Mouse (Mus musculus) embryonic stem cell, embryonic (primary cell): ENCODE measurements around the gene Zfp932.
"Not testable (repeated sequence)": the region's sequence is repeated elsewhere in the genome, so short reads cannot be mapped to it uniquely, and the experiment has no call there.

Experiments
- CTCF ChIA-PET, 4 experiments: fragments of 300-600 bp in 2 of 4; fragments of 350-600 bp in 2 of 4; sonication (Branson Sonifier 250); formaldehyde crosslinking; loops; one replicate each; lab custom pipeline; 2022; ENCODE audit warnings: inconsistent platforms in 2 of 4; lab: Charles Lee
- POLR2A ChIA-PET, 4 experiments: fragments of 300-600 bp in 2 of 4; fragments of 350-600 bp in 2 of 4; sonication (Branson Sonifier 250); formaldehyde crosslinking; loops; one replicate each; lab custom pipeline; 2022; ENCODE audit warnings: antibody characterized with exemption in 4 of 4, inconsistent platforms in 1 of 4; lab: Charles Lee

The Zfp932 gene

DNA sequence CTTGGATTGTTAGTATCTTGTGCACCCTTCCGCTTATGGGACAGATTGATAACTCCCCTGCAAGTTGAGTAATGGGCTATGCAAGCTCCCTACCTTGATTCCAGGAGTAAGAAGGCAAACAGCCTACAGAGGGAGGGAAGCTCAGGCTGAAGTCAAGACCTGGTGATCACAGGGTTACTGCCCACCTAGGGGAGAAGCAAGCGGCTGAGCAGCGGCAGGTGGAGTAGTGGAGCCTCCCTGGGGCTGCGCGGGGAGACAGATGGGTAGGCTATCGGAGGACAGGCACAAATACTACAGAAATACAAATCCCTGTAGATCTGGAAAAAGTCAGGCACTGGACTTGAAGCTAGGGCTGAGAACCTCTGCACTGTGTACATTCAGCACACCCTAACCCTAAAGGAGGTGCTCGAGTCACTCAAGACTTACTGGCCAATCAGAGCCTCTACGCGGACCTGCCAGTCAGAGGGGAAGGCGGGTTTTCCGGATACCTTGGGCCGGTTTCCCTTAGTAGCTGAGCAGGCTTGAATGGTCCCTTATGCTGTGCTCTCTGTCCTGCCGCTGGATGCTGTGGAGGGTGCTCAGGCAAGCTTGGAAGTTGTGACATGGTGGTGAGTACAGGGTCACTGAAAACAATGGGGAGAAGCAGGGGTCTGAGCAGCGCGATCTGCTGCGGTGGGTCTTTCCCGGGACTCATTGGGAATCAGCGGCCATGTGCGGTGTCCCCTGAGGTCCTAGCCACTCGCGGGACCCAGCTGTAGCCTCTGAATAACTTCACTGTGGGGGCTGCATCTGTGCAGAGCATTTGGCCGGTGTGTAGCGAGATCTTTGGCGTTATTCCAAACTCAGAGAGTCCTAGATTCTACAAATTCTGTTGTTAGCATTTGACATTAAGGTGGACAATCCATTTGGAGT, at the start of gene Zfp932:
Gene Zfp932, plus strand, starts transcription at position 496 of the 912 bp plus-strand sequence.
- CTCF ChIA-PET: interaction anchor here in 1 of 4 experiments (1.0 kb wide), 1 partner anchor 130 kb away, joined by 3 read pairs; no protein-coding TSS in a partner anchor

GRCm38 (mm10) chr5:109950281-109950680, 46.0 kb upstream of the Zfp932 start:
- ChIA-PET CTCF (no interaction called here), POLR2A (no interaction called here)

More for the DNA sequence above, at the start of gene Zfp932:
- POLR2A ChIA-PET: interaction anchor here in 3 of 4 experiments (0.6 to 2.9 kb wide), 18 partner anchors 9 to 447 kb away, joined by 3 to 38 read pairs (median 4); partner anchors contain the start of genes Ankle2 (in 1 of the 3) and Gm15446 (in 1 of the 3)

GRCm38 (mm10) chr5:109980743-109981142, 15.6 kb upstream of the Zfp932 start:
- ChIA-PET POLR2A (interaction anchor here in 2 of 4 experiments (0.8 to 1.2 kb wide), 3 partner anchors 12 to 288 kb away, joined by 3 to 11 read pairs (median 4); no protein-coding TSS in a partner anchor), CTCF (interaction anchor here in 2 of 4 experiments (0.6 kb wide), 2 partner anchors 72 to 105 kb away, joined by 3 to 8 read pairs; no protein-coding TSS in a partner anchor)

GRCm38 (mm10) chr5:109995461-109995860, 860 bp upstream of the Zfp932 start:
- CTCF ChIA-PET: not testable (repeated sequence)

DNA sequence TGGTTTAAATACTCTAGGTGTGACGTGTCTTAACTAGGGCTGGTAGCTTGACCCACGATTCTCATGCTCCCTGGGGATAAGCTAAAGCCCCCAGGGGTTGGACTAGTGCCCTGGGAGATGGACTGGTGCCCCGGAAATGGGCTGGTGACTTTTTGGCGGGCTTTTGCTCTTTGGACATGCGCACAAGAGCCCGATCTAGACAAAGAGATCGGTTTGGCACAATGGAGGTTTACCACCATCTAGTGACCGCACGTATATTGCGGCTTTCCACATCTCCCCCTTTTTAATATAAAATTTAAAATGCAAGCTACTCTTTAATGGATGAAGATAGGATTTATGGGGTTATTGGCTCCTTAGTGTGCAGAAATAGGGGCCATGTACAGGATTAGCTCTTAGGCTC, 19.5 kb downstream of the Zfp932 start:
- POLR2A ChIA-PET: not testable (repeated sequence)

More at GRCm38 (mm10) chr5:109995461-109995860, 860 bp upstream of the Zfp932 start:
- POLR2A ChIA-PET: interaction anchor here in 3 of 4 experiments (1.0 to 2.9 kb wide), 6 partner anchors 63 to 88 kb away, joined by 4 to 38 read pairs (median 11); partner anchors contain the start of gene Gm15446 (in 1 of the 3)

DNA sequence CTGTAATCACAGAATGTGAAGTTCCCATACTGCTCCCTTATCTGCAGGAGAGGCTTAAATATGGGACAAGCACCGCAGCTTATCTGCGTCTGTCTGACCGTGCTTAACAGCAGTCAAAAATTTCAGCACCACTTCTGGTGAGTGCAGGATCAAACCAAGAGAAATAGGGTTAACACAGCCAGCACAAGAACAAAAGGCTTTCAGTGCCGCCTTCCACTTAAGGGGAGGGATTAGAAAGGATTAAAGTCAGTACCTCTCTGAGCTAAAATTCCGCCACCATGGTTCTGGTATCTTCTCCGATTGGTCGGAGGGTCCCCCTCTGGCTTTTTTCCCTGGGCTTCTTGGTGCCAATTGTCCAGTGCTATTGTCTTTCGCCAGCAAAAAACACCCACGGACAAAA, 27.0 kb downstream of the Zfp932 start:
- ChIA-PET POLR2A (no interaction called here), CTCF (no interaction called here)

More for the DNA sequence above, 19.5 kb downstream of the Zfp932 start:
- CTCF ChIA-PET: interaction anchor here in 1 of 4 experiments (0.7 to 1.1 kb wide), 2 partner anchors 413 to 424 kb away, joined by 3 to 4 read pairs; no protein-coding TSS in a partner anchor

DNA sequence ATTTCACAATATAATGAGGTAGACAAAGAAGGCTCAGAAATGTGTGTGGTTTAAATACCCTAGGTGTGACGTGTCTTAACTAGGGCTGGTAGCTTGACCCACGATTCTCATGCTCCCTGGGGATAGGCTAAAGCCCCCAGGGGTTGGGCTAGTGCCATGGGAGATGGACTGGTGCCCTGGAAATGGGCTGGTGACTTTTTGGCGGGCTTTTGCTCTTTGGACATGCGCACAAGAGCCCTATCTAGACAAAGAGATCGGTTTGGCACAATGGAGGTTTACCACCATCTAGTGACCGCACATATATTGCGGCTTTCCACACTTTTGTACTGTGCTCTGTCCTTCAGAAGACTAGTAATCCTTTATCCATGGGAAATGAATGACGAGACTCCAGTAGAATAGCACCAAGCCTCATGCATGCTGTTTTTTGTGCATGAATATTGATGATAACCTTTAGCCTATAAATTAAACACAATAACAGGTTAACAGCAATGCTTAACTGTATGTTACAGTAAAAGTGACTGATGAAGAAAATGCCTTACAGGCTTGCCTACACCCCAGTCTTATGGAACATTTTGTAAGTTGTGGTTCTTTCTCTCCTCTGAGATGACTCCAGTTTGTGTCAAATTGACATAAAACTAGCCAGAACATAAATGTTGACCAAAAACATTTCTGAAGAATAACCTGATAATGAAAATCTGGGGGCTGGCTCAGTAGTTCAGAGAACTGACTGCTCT, 27.5 kb downstream of the Zfp932 start:
- CTCF ChIA-PET, POLR2A ChIA-PET: not testable (repeated sequence)

GRCm38 (mm10) chr5:110057637-110058408, 61.5 kb downstream of the Zfp932 start:
- ChIA-PET POLR2A (interaction anchor here in 3 of 4 experiments (0.6 to 2.2 kb wide), 39 partner anchors 12 to 713 kb away, joined by 3 to 20 read pairs (median 5); partner anchors contain the start of genes Gm35315 (in 3 of the 3), Zfp932 (in 2 of the 3), Ankle2 (in 1 of the 3) and Chfr (in 1 of the 3)), CTCF (interaction anchor here in 2 of 4 experiments (0.5 to 0.9 kb wide), 3 partner anchors 77 to 227 kb away, joined by 3 read pairs; no protein-coding TSS in a partner anchor)
